ENCODE assay signal across 9 mouse cellular contexts in genomic region chr13:114793250-114794030, GRCm38 (mm10). TPM values are rescaled to one million over a fixed set of nuclear protein-coding genes. Genes with fewer than 3 reads are reported as not detected.
A peak's percentile ranks its signal among the peaks of the same experiment; 100 is the strongest.
DNase-seq lines count a peak whose midpoint lies in the region; ATAC-seq and TF ChIP-seq lines count a peak whose summit lies in the region.
"Had no signal": no experiment of that assay in that cellular context is flagged by ENCODE, and none has a peak within 500 bp of the region (broad histone marks: within the 10 kb centered on the region; RNA-seq: fewer than 3 reads in every experiment).

No protein-coding gene starts in this region.

- H3K36me3 ChIP-seq in hindbrain, embryonic 11.5 days (ENCODE audit: control insufficient read depth, insufficient read depth, low read length) = no peaks in the 10 kb centered on the region
- H3K36me3 ChIP-seq: limb, embryonic 15.5 days had no signal

- peak; percentile 49; the same call in 1 of the 2 replicates for ATAC-seq in hindbrain, embryonic 11.5 days (ENCODE audit: low FRiP score)

- H3K4me1 ChIP-seq in hindbrain, embryonic 11.5 days (replicated peaks; ENCODE audit: control insufficient read depth, insufficient read depth, low read length) = no peaks in the 10 kb centered on the region
- H3K4me1 ChIP-seq: limb, embryonic 15.5 days had no signal

- H3K27me3 ChIP-seq in hindbrain, embryonic 11.5 days (ENCODE audit: control insufficient read depth, insufficient read depth, low read length) = no peaks in the 10 kb centered on the region

- WGBS in hindbrain, embryonic 11.5 days = 48% methylated on average over 6 of the region's 6 CpGs

- intact Hi-C loops in gastrocnemius, adult 2 months (cut with DNase I) = loop anchor here (1.0 to 10.0 kb wide), 2 partner anchors 719 to 916 kb away; no protein-coding TSS in a partner anchor

- H3K9me3 ChIP-seq in hindbrain, embryonic 11.5 days (ENCODE audit: control insufficient read depth, low read length) = no peaks in the 10 kb centered on the region
- H3K9me3 ChIP-seq: limb, embryonic 15.5 days had no signal

- peak; percentile 81 for TF ChIP-seq CTCF in gastrocnemius, adult 2 months (IDR thresholded peaks at IDR 0.05)
- peak; percentile 97 for TF ChIP-seq CTCF in layer of hippocampus, adult 2 months (conservative IDR thresholded peaks at IDR 0.05)

- no peak overlapping the region for H3K4me3 ChIP-seq in gastrocnemius, adult 2 months
- no peak overlapping the region for H3K4me3 ChIP-seq in hindbrain, embryonic 11.5 days (ENCODE audit: low read depth, low read length)
- no peak overlapping the region for H3K4me3 ChIP-seq in layer of hippocampus, adult 2 months
- H3K4me3 ChIP-seq: limb, embryonic 15.5 days had no signal

- peak; percentile 45 for DNase-seq in gastrocnemius, adult 2 months
- no peak for DNase-seq in gastrocnemius, postnatal 25 days
- DNase-seq in ZHBTc4 (ENCODE audit: low read depth, low spot score) = peak; percentile 58
- peak; percentile 35 for DNase-seq in embryo, embryonic 11.5 days (ENCODE audit: low read depth, low spot score)
- peak; percentile 75 for DNase-seq in hindbrain, embryonic 11.5 days (ENCODE audit: low spot score)
- DNase-seq in layer of hippocampus, adult 2 months (ENCODE audit: low spot score in 2 of 2) = peak; percentile 66 to 79
- DNase-seq in lung, postnatal 36 days = peak; percentile 80
- peak; percentile 67 for DNase-seq in right cerebral cortex, postnatal 14 days

- no peak overlapping the region for H3K4me2 ChIP-seq in hindbrain, embryonic 11.5 days (replicated peaks; ENCODE audit: low read depth, low read length)
- H3K4me2 ChIP-seq: limb, embryonic 15.5 days had no signal

- no peak overlapping the region for H3K27ac ChIP-seq in gastrocnemius, adult 2 months
- no peak overlapping the region for H3K27ac ChIP-seq in hindbrain, embryonic 11.5 days (ENCODE audit: low read depth, low read length)
- H3K27ac ChIP-seq in layer of hippocampus, adult 2 months = no peak overlapping the region
- H3K27ac ChIP-seq: limb, embryonic 15.5 days had no signal

- no peak overlapping the region for H3K9ac ChIP-seq in hindbrain, embryonic 11.5 days (ENCODE audit: low read depth, low read length)
- H3K9ac ChIP-seq: limb, embryonic 15.5 days had no signal

RNA-seq across cellular contexts. Expression of gene Mocs2, which starts 24.6 kb away (rescaled TPM):
- 10 to 100 TPM; 45.7 to 51.6 TPM for total RNA-seq in gastrocnemius, adult 2 months (2021)
- total RNA-seq in gastrocnemius, postnatal 25 days (2021) = 10 to 100 TPM; 45.8 to 68.3 TPM
- polyA plus RNA-seq in hindbrain, embryonic 11.5 days (2014; fragmentation: Nextera tagmentation; extraction: Ambion mirVana) = 80.3 and 83.4 TPM in 2 replicates
- total RNA-seq in layer of hippocampus, adult 2 months (2021) = 10 to 100 TPM; 79.8 to 86.7 TPM
